Mouse (Mus musculus) CH12.LX (cell line): ENCODE results near the gene Bnc2.

Experiments
- CTCF ChIP-seq, 2 experiments: IDR thresholded peaks in 1 of 2; conservative IDR thresholded peaks in 1 of 2; 2 replicates each; pipeline ENCODE4 v1.5.1; 2011 to 2012; ENCODE audit warnings: low read depth in 2 of 2, low read length in 2 of 2, improper control_type of control experiment in 1 of 2, inconsistent platforms in 1 of 2, mild to moderate bottlenecking in 1 of 2, moderate library complexity in 1 of 2
- POLR2A ChIP-seq: IDR thresholded peaks from 2 replicates; pipeline ENCODE4 v1.6.1; 2011; ENCODE audit warnings: low read depth, mild to moderate bottlenecking, improper control_type of control experiment, low read length
- ZC3H11A ChIP-seq: IDR thresholded peaks from 2 replicates; pipeline ENCODE4 v1.6.1; 2012; ENCODE audit warnings: low read depth, mild to moderate bottlenecking, inconsistent platforms, low read length, improper control_type of control experiment

- TF ChIP-seq ZC3H11A (no peak), POLR2A (no peak), CTCF (conservative IDR thresholded peaks at IDR 0.05 in 1 of 2, IDR thresholded peaks at IDR 0.05 in 1 of 2; ENCODE audit: low read depth in 2 of 2, low read length in 2 of 2) (no peak)
Observed at GRCm38 (mm10) chr4:84329651-84330050, 345.4 kb downstream of the Bnc2 start.
